Mouse (Mus musculus): ENCODE measurements around the gene Tcfl5.

- TF ChIP-seq GATA1 (IDR thresholded peaks at IDR 0.05; ENCODE audit: low read length) (no peak), TAL1 (IDR thresholded peaks at IDR 0.05; ENCODE audit: low read length) (no peak)
Measured at GRCm38 (mm10) chr2:180598157-180598705, 44.3 kb downstream of the Tcfl5 start.

All from erythroblast, embryonic 14.5 days (primary cell).